Mouse (Mus musculus): ENCODE results near the gene Slx4ip.

Gene Slx4ip

DNA sequence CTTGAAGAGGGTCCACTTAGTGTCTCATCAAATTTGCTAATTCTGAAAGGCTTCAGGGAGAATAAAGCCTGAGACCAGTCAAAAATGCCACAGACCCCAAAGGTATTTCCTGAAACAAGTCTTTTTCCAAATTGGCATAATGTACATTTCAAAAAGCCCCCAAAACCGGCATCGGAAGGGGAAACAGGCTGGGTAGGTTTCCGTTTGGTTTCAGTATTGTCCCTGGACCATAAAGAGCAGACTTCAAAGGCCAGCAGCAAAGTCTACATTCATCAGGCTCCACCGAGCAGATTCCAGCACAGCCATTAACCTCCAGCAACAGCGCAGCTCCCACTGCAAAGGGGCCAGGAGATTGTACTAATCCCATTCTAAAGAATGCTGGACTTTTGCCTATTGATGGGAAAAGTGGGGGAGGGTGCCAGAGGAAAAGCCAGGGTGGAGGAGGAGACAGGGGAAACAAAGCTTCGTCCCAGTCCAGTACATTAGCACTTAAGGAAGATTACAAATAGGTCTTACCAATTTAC is 208.3 kb downstream of the Slx4ip start:
- in situ Hi-C loops (cut with MboI, MseI): no loop called here

DNA sequence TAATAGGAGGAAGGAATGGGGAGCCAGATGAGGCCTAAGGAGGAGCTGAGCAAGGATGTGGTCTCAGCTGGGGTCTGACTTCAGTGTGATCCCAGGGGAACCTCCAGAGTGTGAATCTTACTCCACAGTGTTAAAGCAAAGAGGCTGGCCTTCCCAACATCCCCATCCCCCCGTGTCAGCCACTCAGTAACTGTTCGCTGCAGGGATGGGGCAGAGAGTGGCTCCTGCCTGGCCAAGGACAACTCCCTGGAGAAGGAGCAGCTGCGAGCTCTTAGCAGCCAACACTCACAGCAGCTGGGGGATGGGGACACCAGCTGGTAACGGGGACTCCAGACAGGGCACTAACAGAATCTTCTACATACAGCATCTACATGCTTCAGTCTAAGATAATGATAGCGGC is 210.1 kb downstream of the Slx4ip start:
- in situ Hi-C loops (cut with MboI, MseI): no loop called here

DNA sequence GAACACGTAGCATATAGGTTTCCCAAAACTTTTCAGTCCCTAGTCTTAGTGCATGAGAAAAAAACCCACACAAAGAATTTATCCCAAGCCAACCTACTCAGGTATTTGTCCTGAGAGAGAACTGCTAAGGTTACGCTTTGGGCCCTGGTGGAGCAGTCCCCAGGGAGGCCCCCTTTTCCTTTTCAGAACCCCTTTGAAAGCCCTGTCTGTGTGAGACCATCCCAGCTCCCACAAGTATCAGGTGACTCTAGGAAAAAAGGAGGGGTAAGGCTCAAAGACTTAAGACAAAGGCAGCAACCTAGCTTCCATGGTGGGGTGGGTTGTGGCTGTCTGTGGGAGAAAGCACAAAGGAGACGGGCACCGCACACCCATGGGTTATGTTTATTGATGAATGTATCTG is 216.2 kb downstream of the Slx4ip start:
- in situ Hi-C loops (cut with MboI, MseI): no loop called here

DNA sequence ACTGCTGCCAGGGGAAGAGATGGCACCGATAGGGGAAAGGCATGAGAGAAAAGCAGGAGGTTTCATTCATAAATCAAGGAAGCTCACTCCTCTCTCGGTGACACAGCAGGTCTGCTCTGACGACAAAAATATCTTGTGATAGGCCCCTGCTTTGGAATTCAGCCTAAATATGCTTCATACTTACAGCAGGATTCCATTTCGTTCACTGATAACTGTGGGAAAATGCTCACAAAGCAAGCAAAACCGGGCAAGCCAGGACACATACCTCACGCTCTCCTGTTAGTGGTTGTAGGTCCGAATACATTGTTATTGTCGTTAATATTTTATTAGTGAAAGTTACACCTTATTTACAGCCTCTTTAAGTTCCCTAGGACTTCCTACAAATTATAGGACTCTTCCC is 216.9 kb downstream of the Slx4ip start:
- in situ Hi-C loops (cut with MboI, MseI): no loop called here

DNA sequence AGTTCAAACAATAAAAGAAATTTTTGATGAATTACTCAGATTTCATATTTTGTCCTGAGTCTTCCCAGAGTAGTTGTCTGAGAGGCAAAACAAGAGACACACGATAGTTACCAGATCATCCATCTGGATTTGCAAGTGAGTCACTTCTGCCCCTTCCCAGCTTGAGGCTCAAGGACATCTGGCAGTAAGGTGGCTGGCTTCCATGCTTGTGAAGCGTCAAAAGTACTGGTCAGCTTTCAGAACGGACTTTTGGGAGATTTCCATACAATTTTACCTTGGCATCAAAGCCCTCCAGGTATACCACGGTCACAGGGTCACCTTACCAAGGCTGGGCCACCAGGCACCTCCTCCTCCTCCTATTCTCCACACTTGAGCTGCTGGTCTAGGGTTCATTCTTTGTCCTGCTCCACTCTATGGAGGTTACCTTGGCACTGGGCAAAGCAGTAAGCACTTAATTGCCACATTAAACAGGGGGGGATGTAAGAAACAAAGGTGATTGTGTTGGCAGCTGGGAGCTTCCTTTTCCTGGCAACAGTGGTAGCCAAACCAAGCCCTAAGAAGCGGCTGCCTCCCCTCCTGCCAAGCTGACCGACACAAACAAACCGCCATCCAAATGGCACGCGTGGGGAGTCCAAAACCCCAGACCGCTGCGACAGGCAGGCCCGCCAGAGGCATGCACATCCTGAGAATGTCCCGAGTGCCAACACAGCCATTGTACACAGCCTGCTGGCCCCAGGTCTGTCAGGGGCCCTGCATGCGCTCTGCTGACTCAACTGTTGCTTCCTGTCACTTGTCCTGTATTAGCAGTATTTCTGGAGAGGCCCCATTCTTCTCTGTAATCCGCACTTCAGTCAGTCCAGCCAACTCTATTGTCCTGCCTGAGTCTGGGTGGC is 218.5 kb downstream of the Slx4ip start:
- in situ Hi-C loops (cut with MboI, MseI): no loop called here

DNA sequence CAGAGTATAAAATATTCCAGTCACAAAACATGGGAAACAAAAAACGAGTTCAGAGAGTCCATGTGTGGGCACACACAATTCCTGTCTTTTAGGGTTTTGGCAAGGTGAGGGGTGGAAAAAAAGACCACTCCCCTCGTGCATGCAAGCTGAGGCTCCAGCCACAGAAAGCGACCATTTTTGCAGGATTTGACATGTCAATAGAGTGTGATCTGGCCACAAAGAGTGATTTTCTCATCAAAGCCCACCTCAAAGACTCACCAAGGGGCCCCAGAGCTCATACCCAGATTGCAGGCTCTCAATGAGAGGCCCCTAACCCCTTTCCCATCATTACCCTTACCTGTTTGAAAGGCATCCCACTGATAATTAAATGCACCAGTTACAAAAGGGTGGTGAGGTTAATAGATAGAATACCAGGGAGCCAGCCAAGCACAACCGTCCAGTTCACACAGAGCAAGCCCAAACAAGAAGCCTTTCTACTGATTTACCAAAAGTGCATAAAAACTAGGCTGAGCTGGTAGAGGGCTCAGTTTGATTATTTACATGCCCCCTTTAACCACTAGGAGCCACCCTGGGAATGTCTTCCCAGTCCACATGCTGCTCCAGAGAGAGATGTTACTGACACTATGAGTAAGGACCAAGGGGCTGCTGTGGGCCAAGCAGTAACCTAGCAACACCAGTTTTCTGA is 219.3 kb downstream of the Slx4ip start:
- in situ Hi-C loops (cut with MboI, MseI): no loop called here

DNA sequence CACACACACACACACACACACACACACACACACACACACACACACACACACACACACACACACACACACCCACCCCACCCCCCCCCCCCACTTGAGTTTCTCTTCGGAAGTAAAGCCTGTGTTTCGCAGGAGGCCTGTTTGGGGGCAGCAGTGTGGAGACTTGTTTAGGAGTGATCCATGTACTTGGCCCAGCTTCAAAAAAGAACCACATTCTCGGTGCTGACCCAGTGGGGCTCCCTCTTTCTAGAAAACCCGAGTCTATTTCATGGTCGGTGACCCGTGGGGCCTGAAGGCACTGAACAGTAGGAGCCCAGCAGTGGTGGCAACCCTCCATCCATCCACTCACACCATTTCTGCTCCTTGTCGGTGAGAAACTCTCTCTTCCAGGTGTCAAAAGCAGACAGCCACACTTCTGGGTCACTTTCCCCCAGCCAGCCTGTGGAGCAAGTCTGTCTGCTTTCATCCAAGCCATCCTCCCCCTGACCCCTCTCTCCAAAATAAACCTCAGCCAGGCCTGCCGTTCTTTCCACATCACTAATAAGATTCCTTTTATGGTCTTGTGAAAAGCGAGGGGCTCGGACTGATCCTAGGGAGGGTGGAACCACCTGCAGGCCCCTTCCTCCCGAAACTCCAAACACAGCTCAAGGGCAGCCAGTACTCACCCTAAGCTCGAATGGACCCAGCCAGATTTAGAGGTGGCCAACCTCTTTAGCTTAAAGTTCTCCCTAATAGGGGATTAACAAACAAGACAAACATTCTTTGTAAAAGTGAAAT is 222.5 kb downstream of the Slx4ip start:
- in situ Hi-C loops (cut with MboI, MseI): no loop called here

DNA sequence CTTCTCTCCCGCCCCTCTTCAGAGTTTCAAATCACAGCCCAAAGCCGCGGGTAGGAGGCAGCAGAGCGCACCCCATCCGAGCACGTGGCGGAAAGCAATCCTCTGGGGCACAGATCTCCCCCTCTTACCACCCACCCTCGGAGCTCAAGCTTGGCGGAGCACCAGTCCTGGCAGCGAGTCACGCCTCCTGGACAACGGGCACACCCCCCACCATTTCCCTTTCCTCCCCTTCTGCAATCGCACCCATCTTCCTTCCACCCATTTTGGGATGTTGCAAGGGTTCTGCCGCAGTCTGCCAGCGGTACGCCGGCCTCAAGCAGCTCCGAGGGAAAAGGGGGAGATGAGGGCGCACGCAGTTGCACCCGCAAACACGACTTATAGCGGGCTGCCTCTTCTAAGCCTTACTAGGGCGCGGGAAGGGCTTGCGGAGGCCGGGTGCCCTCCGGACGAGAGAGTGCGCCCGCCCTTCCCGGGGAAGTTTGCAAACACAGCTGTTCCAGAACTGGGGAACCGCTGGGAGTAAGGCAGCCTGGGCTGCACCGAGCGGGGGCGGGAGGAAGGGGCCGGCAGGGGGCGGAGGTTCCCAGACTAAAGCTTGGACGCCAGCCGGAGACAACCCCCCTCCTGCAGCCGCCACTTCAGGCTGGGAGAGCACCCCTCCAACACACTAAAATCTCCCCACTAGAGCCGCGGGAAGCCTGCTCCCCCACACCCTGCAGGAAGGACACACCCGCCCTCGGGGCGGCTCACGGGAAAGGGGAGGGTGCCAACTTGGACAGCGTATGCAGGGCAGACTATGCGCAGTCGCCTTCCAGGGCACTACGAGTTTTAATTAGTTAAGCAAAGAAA is 223.5 kb downstream of the Slx4ip start:
- in situ Hi-C loops (cut with MboI, MseI): no loop called here

DNA sequence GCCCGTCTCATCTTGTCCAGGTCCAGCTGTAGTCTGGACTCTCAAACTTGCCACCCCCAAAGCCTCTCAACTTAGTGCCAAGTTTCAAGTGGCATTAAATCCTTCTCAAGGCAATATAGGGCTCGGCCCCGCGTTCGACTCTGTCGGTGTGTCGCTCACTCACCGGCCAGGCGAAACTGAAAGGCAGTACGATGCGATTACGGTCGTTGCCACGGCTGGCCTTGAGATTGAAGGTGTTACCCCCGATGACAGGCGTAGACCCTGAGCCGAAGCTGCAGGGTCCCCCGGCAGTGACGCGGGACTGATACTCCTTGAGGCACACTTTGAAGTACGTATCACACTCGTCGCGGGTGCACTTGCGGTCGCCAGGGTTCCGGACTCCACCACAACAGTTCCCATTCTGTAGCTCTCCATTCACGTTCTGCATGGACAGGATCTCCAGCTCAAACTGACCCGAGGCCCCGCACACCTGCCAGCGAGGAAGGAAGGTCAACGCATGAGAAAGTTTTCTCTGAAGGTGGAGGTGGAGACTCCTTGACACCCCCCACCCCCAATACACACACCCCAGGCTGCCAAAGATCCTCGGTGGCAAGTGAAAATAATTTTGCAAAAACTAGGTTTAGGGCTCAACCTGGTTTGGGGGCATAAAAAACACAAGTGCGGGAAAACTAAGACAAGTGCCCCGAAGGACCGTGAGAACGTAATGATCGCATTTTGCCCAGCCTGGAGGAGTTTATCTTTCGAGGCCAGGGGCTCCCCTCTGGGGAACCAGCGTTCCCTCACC is 224.4 kb downstream of the Slx4ip start:
- in situ Hi-C loops (cut with MboI, MseI): no loop called here

DNA sequence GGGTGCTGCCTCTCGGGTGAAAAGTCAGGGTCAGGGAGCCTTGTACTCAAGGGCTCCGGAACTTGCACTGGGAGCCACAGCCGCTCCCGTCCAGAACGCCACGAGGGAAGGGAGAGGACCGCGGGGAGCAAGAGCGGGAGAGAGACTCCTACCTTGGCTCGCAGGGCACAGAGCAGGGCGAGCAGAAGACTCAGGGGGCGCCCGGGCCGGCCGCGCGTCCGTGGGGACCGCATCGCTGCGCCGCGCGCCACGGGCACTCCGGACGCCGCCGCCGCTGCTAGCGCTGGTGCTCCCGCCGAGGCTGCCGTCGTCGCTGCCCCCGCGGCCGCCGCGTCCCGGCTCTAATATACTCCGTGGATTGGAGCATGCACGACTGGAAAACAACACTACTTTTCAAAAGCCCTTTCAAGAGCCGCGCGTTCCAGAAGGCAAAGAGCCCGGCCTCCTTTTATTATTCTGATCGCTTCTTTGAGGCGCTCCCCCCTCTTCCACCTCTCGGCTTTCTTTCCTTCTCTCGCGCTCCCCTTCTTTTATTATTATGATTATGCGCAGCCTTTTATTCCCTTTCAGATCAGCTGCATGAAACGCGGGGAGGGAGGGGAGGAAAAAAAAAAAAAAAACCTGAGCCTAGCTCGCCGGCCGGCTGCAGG is 225.1 kb downstream of the Slx4ip start, which contains the start of gene Jag1:
Gene Jag1 (minus strand): TSS at position 620 of the 650 bp plus-strand sequence.
- in situ Hi-C loops (cut with MboI, MseI): no loop called here

DNA sequence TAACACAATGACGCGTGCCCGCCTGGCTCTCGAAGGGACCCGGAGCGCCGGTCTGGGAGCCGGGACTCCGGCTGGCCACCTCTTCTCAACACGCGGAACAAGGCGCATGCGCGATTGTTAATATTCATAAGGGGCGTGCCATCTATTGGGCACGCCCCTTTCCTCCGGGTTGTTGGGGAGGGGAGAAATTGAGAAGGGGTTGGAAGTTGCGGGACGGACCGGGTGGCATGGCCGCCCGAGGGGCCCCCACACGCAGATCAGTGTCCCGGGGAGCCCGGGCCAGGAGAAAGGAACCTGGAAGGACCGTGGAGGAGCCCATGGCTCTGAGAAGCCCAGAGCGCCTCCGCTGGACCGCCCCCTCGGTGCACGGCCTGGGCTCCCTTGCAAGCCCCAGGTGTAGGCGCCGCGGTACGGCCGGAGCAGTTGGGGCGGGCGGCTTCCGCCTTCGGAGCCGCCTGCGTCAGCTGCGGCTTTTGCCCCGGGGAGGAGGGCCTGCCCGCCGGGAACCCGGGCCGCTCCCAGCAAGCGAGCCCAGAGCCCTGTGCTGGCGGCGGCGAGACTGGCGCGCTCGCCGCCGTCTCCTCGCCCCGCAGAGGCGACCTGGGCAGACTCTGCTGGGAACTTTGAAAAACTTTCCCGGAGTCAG is 225.8 kb downstream of the Slx4ip start:
- in situ Hi-C loops (cut with MboI, MseI): no loop called here

DNA sequence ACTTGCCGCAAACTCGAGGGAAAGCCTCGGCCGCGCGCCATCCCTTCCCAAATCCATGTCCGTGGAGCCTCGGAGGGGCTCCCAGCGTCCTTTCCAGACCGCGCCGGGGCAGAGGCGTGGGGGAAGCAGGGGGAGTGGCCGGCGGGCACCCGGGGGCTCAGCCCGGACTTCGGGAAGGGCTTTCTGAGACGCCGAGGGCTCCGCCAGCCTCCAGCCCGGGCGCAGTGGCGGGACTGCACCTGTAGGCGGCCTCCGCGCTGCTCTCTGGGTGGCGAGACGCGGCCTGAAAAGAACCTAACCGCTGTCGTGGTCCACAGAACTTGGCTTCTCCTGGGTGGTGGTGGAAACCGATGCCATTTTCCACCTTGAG is 226.3 kb downstream of the Slx4ip start:
- in situ Hi-C loops (cut with MboI, MseI): no loop called here
